Mouse (Mus musculus) heart, adult 18-20 months (tissue): Measurements from ENCODE around the gene Zfp128. TPM values are rescaled to one million over a fixed set of nuclear protein-coding genes. Genes with fewer than 3 reads are reported as not detected.
"Not testable (repeated sequence)": the region's sequence is repeated elsewhere in the genome, so short reads cannot be mapped to it uniquely, and the experiment has no call there.

ENCODE experiments used
- DNase-seq, 2 experiments: peaks; one replicate each; pipeline ENCODE4 v3.0.0; 2021 to 2022; ENCODE audit warnings: mixed read lengths in 1 of 2
- total RNA-seq, 2 experiments: library from RNA; stranded (reverse); gene quantifications; 2 replicates each; pipeline ENCODE4 v1.2.3; 2021

The Zfp128 gene
- total RNA-seq, 2 experiments from 2014 or later: 2.9 to 3.1 TPM

- peak; percentile 99 for DNase-seq
Observed at GRCm38 (mm10) chr7:12921705-12922465, 40.9 kb downstream of the Zfp128 start, which contains the start of gene Rps5. Gene Rps5 (plus strand): TSS chr7:12922290.

- no peak for DNase-seq
Observed at GRCm38 (mm10) chr7:12922729-12923128, 41.8 kb downstream of the Zfp128 start.

GRCm38 (mm10) chr7:12926316-12926715, 45.3 kb downstream of the Zfp128 start:
- no peak for DNase-seq

GRCm38 (mm10) chr7:12927191-12927680, 46.3 kb downstream of the Zfp128 start, which contains the start of gene Rnf225:
Gene Rnf225 (plus strand): TSS chr7:12927416.
- DNase-seq: no peak

GRCm38 (mm10) chr7:12927693-12928589, 47.0 kb downstream of the Zfp128 start:
- DNase-seq: no peak

- DNase-seq: no peak
Observed at GRCm38 (mm10) chr7:12933615-12934140, 52.7 kb downstream of the Zfp128 start.

- no peak for DNase-seq
Observed at GRCm38 (mm10) chr7:12934808-12935207, 53.8 kb downstream of the Zfp128 start.

- not testable (repeated sequence) for DNase-seq
Observed at GRCm38 (mm10) chr7:12937254-12937803, 56.4 kb downstream of the Zfp128 start.

GRCm38 (mm10) chr7:12940599-12940998, 59.6 kb downstream of the Zfp128 start:
- no peak for DNase-seq

Other genes with a start within 250 kb of the Zfp128 start
- not detected for gene Vmn2r54, start 240.9 kb upstream of the Zfp128 start, total RNA-seq
- not detected for gene Vmn2r55, start 196.2 kb upstream of the Zfp128 start, total RNA-seq
- gene Vmn2r56, start 146.2 kb upstream of the Zfp128 start, total RNA-seq: not detected
- 1 to 10 TPM in 1 of 2 experiments, under 1 TPM in 1; 0.80 to 1.1 TPM for gene Zscan18, start 77.5 kb upstream of the Zfp128 start, total RNA-seq
- 1 to 10 TPM; 4.3 to 6.1 TPM for gene Zfp329, start 62.3 kb upstream of the Zfp128 start, total RNA-seq
- gene Zfp110, start 46.4 kb upstream of the Zfp128 start, total RNA-seq: 10 to 100 TPM; 17.0 to 18.4 TPM
- 1 to 10 TPM; 5.5 to 5.8 TPM for gene Zscan22, start 16.6 kb downstream of the Zfp128 start, total RNA-seq
- 100 to 1,000 TPM; 575 to 632 TPM for gene Rps5, start 41.1 kb downstream of the Zfp128 start, total RNA-seq
- gene Rnf225, start 46.2 kb downstream of the Zfp128 start, total RNA-seq: under 1 TPM; 0.17 to 0.39 TPM
- gene Zfp324, start 84.7 kb downstream of the Zfp128 start, total RNA-seq: 1 to 10 TPM; 2.3 to 2.4 TPM
- gene Zfp446, start 96.7 kb downstream of the Zfp128 start, total RNA-seq: 1 to 10 TPM; 2.1 to 2.2 TPM
- gene Slc27a5, start 117.0 kb downstream of the Zfp128 start, total RNA-seq: not detected
- gene Trim28, start 117.9 kb downstream of the Zfp128 start, total RNA-seq: 10 to 100 TPM; 93.5 to 96.6 TPM
- gene Zbtb45, start 128.9 kb downstream of the Zfp128 start, total RNA-seq: 1 to 10 TPM; 7.3 to 7.4 TPM
- gene Chmp2a, start 153.6 kb downstream of the Zfp128 start, total RNA-seq: 100 to 1,000 TPM; 132 to 164 TPM
- gene Ube2m, start 157.1 kb downstream of the Zfp128 start, total RNA-seq: 100 to 1,000 TPM; 177 to 187 TPM
- under 1 TPM; 0.07 to 0.21 TPM for gene Mzf1, start 173.6 kb downstream of the Zfp128 start, total RNA-seq
- not detected for gene Vmn1r85, start 214.0 kb downstream of the Zfp128 start, total RNA-seq
- not detected for gene Vmn1r86, start 238.7 kb downstream of the Zfp128 start, total RNA-seq